Mouse (Mus musculus) hindbrain, postnatal 0 days (tissue): ENCODE measurements around the gene Lyz1. TPM values are rescaled to one million over a fixed set of nuclear protein-coding genes. Genes with fewer than 3 reads are reported as not detected.

Experiments used
- ATAC-seq: fragments of 200-750 bp; cut with Nextera tagmentation; 2 replicates; pipeline ENCODE4 v1.8.0; 2017; ENCODE audit warnings: mild to moderate bottlenecking, moderate TSS enrichment, moderate library complexity
- DNase-seq: peaks from one replicate; pipeline ENCODE4 v3.0.0-alpha.2; 2015; ENCODE audit warnings: low spot score
- H3K27ac ChIP-seq: fragments of 300-500 bp; sonication (generic); 2 replicates; pipeline ENCODE4 v1.5.1; 2014; ENCODE audit warnings: mild to moderate bottlenecking
- H3K27me3 ChIP-seq: fragments of 300-500 bp; sonication (generic); 2 replicates; pipeline ENCODE4 v1.6.1; 2014; ENCODE audit warnings: low read length, mixed read lengths; ENCODE audit not compliant: insufficient read depth
- H3K36me3 ChIP-seq: fragments of 300-500 bp; sonication (generic); 2 replicates; pipeline ENCODE4 v1.6.1; 2014; ENCODE audit warnings: low read length, mixed read lengths; ENCODE audit not compliant: insufficient read depth
- H3K4me1 ChIP-seq: fragments of 300-500 bp; sonication (generic); 2 replicates; pipeline ENCODE4 v1.6.1; 2014; ENCODE audit warnings: antibody characterized with exemption, low read length, mixed read lengths; ENCODE audit not compliant: insufficient read depth
- H3K4me2 ChIP-seq: fragments of 300-500 bp; sonication (generic); 2 replicates; pipeline ENCODE4 v1.6.1; 2014; ENCODE audit warnings: low read depth, mild to moderate bottlenecking, low read length, moderate library complexity, mixed read lengths
- H3K4me3 ChIP-seq: fragments of 300-500 bp; sonication (generic); 2 replicates; pipeline ENCODE4 v1.5.1; 2014; ENCODE audit warnings: low read length
- H3K9ac ChIP-seq: fragments of 300-500 bp; sonication (generic); replicated peaks from 2 replicates; pipeline ENCODE4 v1.6.1; 2014; ENCODE audit warnings: mild to moderate bottlenecking, low read length, moderate library complexity, mixed read lengths
- H3K9me3 ChIP-seq: fragments of 300-500 bp; sonication (generic); 2 replicates; pipeline ENCODE4 v1.6.1; 2016; ENCODE audit warnings: low read length, mixed read lengths
- CTCF ChIP-seq: IDR thresholded peaks from 2 replicates; pipeline ENCODE4 v1.5.1; 2016; ENCODE audit warnings: antibody characterized with exemption, control low read depth, low read depth
- WGBS: fragments of 180-500 bp; shearing (Covaris S2); extraction: QIAGEN DNeasy Blood & Tissue Kit; methylation state at CpG from one replicate; pipeline ENCODE4 v1.1.7; 2014; 5-methylcytosine and 5-hydroxymethylcytosine counted together
- polyA plus RNA-seq: library from polyadenylated mRNA; unstranded; fragments of >200 nt; fragmentation: Nextera tagmentation; extraction: Ambion mirVana; gene quantifications from 2 replicates; pipeline ENCODE4 v1.2.1, GENCODE M21; 2015
- total RNA-seq: library from RNA; depleted of rRNA; stranded (reverse); fragments of >200 nt; gene quantifications from 2 replicates; pipeline ENCODE4 v1.2.3, GENCODE M21; 2014

The Lyz1 gene
- total and polyA plus RNA-seq, 2 experiments from 2014 or later: 0.68 TPM; not detected in 1

DNA sequence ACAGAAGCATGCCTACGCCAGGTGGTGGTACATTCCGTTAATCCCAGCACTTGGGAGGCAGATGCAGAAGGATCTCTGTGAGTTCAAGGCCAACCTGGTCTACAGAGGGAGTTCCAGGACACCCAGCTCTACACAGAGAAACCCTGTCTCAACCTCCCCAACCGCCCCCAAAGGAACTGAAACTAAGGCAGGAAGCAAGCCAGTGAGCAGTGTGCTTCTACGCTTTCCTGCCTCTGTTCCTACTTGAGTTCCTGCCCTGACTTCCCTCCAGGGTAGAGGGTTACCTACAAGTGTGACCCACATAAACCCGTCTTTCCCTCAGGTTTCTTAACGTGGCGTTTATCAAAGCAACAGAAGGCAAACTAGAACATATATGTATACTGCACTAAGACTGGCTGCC is 31.1 kb upstream of the Lyz1 start:
- DNase-seq (no peak), ATAC-seq (no peak)
- no peak overlapping the region for H3K9ac ChIP-seq
- no peak overlapping the region for H3K4me2 ChIP-seq
- no peaks in the 10 kb centered on the region for H3K4me1 ChIP-seq
- 91% methylated on average over 7 of the region's 7 CpGs for WGBS
- H3K27me3 ChIP-seq: no peaks in the 10 kb centered on the region
- H3K9me3 ChIP-seq: no peaks in the 10 kb centered on the region
- H3K4me3 ChIP-seq: no peak overlapping the region
- no peak for TF ChIP-seq CTCF
- H3K27ac ChIP-seq: no peak overlapping the region
- H3K36me3 ChIP-seq: no peaks in the 10 kb centered on the region

GRCm38 (mm10) chr10:117322630-117323029 is 30.0 kb upstream of the Lyz1 start:
- no peaks in the 10 kb centered on the region for H3K36me3 ChIP-seq
- H3K27me3 ChIP-seq: no peaks in the 10 kb centered on the region
- no peak overlapping the region for H3K27ac ChIP-seq
- no peaks in the 10 kb centered on the region for H3K4me1 ChIP-seq
- H3K9me3 ChIP-seq: no peaks in the 10 kb centered on the region
- no peak for DNase-seq
- no peak for TF ChIP-seq CTCF
- no peak overlapping the region for H3K4me2 ChIP-seq
- H3K4me3 ChIP-seq: no peak overlapping the region
- no peak overlapping the region for H3K9ac ChIP-seq
- 89% methylated on average over 5 of the region's 5 CpGs for WGBS
- ATAC-seq: no peak

DNA sequence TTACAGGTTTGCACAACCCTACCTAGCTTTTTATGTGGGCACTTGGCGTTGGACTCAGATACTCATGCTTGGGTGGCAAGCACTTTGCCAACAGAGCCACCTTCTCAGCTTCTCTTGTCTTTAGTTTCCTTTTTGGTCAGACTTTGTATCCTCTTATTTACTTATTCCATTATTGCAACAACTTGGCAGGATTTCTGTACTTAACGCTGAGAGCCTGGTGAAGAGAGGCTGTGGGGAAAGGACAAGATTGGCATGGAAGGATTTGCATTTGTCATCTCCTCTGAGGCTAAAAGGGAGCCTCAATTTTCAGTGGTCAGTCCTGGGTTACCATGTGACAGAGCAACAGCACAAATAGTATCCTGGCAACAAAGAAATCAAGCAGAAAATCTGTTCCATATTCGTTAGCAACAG is 27.9 kb upstream of the Lyz1 start:
- ATAC-seq (no peak), DNase-seq (no peak)
- Histone ChIP-seq H3K36me3 (no peaks in the 10 kb centered on the region), H3K27me3 (no peaks in the 10 kb centered on the region), H3K9me3 (no peaks in the 10 kb centered on the region), H3K4me3 (no peak overlapping the region), H3K9ac (no peak overlapping the region), H3K27ac (no peak overlapping the region), H3K4me1 (no peaks in the 10 kb centered on the region), H3K4me2 (no peak overlapping the region)
- 43% methylated on average over 3 of the region's 3 CpGs for WGBS
- TF ChIP-seq CTCF: no peak

GRCm38 (mm10) chr10:117316391-117316790 is 23.7 kb upstream of the Lyz1 start:
- Histone ChIP-seq H3K9ac (no peak overlapping the region), H3K4me1 (no peaks in the 10 kb centered on the region), H3K27me3 (no peaks in the 10 kb centered on the region), H3K36me3 (no peaks in the 10 kb centered on the region), H3K4me2 (no peak overlapping the region), H3K9me3 (no peaks in the 10 kb centered on the region), H3K4me3 (no peak overlapping the region), H3K27ac (no peak overlapping the region)
- WGBS: 90% methylated on average over 11 of the region's 11 CpGs
- no peak for TF ChIP-seq CTCF
- ATAC-seq: no peak
- no peak for DNase-seq

DNA sequence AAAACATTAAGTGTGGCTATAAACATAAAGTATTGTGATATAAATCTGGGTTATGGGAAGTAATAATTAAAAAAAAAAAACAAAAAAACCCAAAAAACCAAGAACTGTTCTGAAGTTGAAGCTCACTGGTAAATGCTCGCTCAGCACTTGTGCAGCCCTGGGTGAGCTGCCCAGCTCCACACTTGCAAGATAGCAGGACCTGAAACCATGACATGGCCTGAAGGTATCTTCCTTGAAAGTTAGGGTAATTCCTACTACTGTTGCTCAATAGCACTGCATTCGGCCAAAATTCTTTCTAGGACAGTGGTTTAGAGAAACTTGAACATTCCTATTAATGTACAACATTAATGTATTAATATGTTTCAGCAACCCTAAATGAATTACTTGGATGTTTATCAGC is 20.5 kb upstream of the Lyz1 start:
- H3K36me3 ChIP-seq: no peaks in the 10 kb centered on the region
- 94% methylated on average over 2 of the region's 2 CpGs for whole genome bisulfite sequencing
- ATAC-seq (no peak), DNase-seq (no peak)
- no peak overlapping the region for H3K4me3 ChIP-seq
- no peak overlapping the region for H3K27ac ChIP-seq
- no peaks in the 10 kb centered on the region for H3K4me1 ChIP-seq
- H3K27me3 ChIP-seq: no peaks in the 10 kb centered on the region
- H3K9me3 ChIP-seq: no peaks in the 10 kb centered on the region
- no peak for TF ChIP-seq CTCF
- no peak overlapping the region for H3K9ac ChIP-seq
- H3K4me2 ChIP-seq: no peak overlapping the region

DNA sequence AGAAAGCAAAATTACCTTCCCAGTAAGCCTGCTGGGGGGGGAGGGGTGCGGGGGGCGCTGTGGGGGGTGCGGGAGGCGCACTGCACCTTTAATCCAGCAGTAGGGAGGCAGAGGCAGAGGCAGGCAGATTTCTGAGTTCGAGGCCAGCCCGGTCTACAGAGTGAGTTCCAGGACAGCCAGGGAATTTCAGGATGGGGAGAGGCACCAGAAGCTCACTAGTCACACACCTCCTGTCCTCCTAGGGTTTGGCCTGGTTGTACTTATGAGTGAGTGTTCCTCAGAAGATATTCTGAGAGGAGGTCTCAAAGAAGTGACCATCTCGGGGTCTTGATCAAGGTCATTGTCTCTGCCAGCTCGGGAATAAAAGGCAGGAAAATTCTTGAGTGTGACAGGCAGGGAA is 19.5 kb upstream of the Lyz1 start:
- H3K4me1 ChIP-seq: no peaks in the 10 kb centered on the region
- WGBS: 87% methylated on average over 8 of the region's 8 CpGs
- ATAC-seq: no peak

DNA sequence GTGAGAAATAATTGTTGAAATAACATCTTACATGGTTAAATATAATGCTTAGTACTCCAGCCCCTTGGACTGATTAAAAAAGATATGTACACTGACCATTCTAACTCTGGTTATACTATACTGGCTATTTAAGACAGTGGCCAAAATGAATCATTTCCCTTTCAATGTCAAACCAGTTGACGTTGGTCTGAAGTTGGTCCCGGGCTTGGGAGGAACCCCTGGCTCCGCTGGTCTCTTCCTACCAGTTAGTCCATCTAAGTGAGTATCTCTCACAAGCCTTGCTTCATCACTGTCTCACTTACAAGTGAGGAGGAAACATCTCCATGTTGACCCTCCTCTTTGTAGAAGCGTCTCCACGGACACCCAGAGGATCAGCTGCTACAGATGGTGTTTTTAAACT is 11.7 kb upstream of the Lyz1 start:
- TF ChIP-seq CTCF: no peak
- ATAC-seq: no peak
- Histone ChIP-seq H3K9ac (no peak overlapping the region), H3K27me3 (no peaks in the 10 kb centered on the region), H3K9me3 (no peaks in the 10 kb centered on the region), H3K36me3 (no peaks in the 10 kb centered on the region), H3K27ac (no peak overlapping the region), H3K4me3 (no peak overlapping the region), H3K4me1 (no peaks in the 10 kb centered on the region), H3K4me2 (no peak overlapping the region)
- no peak for DNase-seq
- WGBS: 92% methylated on average over 5 of the region's 5 CpGs

More for the DNA sequence above, 19.5 kb upstream of the Lyz1 start:
- Histone ChIP-seq H3K9me3 (no peaks in the 10 kb centered on the region), H3K27ac (no peak overlapping the region), H3K36me3 (no peaks in the 10 kb centered on the region), H3K27me3 (no peaks in the 10 kb centered on the region), H3K4me2 (no peak overlapping the region), H3K9ac (no peak overlapping the region), H3K4me3 (no peak overlapping the region)
- TF ChIP-seq CTCF: no peak
- no peak for DNase-seq
